Mouse (Mus musculus) left cerebral cortex, postnatal 10 days (tissue): ENCODE data around the gene Snx30. TPM values are rescaled to one million over a fixed set of nuclear protein-coding genes. Genes with fewer than 3 reads are reported as not detected.

Experiments
- DNase-seq, 2 experiments: peaks; one replicate each; pipeline ENCODE4 v3.0.0; 2021 to 2022; ENCODE audit warnings: low spot score in 2 of 2, mixed read lengths in 1 of 2; ENCODE audit errors: extremely low spot score in 1 of 2
- intact Hi-C: fragments of 180-260 bp; cut with DNase I; formaldehyde crosslinking; loops from one replicate; pipeline ENCODE4 v1.15.1; 2025
- total RNA-seq, 2 experiments: library from RNA; stranded (reverse); gene quantifications; 2 replicates each; pipeline ENCODE4 v1.2.3; 2021

The Snx30 gene
- total RNA-seq, result 10 to 100 TPM; 44.2 to 46.4 TPM

DNA sequence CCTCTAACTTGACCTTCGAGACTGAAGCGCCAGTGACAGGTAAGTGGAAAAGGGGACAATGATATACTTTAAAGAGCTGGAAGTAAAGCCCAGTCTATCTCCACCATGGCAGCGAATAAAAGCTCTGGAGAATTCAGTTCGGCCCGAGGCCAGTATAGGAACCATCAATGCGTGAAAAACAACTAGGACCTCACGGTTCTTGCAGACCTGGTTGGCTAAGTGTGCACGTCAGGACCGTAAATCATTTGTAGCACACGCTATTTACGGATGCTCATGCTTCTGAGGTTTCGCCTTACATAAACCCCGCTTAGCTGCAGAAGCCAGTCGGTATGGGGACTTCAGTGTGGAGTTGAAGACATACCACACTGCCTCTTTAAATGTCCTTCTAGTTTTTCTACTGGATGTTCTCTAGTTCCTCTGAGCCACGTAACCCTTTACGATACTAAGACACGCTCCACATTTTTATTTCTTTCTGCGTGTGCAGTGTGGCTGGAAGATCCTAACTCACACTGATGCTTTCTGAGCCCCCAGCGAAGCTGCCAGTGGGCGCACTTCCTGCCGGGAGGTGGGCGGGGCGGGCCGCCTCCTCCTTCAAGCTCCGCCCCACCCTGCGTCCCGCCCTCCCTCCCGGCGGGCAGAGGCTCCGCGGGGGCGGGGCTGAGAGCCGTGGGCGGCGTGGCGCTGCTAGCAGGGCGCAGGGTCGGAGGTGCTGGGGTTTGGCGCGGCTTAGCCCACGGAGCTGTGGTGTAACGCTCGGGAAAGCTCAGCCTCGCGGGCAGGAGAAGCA, at the start of gene Snx30:
Snx30 (plus strand) TSS at position 660 of the 787 bp plus-strand sequence.
- intact Hi-C loops, result no loop called here
- peak; percentile 84 to 94 for DNase-seq

GRCm38 (mm10) chr4:59756332-59757082, 49.1 kb upstream of the Snx30 start:
- peak; percentile 66 to 71 for DNase-seq
- intact Hi-C loops, result loop anchor here (5.0 kb wide), 1 partner anchor 129 kb away; the partner anchor contains the start of gene E130308A19Rik

- intact Hi-C loops, result loop anchor here (5.0 kb wide), 1 partner anchor 130 kb away; the partner anchor contains the start of gene E130308A19Rik
- no peak for DNase-seq
Observed at GRCm38 (mm10) chr4:59757452-59758435, 47.9 kb upstream of the Snx30 start.

- intact Hi-C loops, result no loop called here
- no peak for DNase-seq
Observed at GRCm38 (mm10) chr4:59760016-59760415, 45.6 kb upstream of the Snx30 start.

GRCm38 (mm10) chr4:59760636-59761364, 44.8 kb upstream of the Snx30 start:
- DNase-seq, result peak in 1 of 2 experiments; percentile 64
- intact Hi-C loops, result no loop called here

DNA sequence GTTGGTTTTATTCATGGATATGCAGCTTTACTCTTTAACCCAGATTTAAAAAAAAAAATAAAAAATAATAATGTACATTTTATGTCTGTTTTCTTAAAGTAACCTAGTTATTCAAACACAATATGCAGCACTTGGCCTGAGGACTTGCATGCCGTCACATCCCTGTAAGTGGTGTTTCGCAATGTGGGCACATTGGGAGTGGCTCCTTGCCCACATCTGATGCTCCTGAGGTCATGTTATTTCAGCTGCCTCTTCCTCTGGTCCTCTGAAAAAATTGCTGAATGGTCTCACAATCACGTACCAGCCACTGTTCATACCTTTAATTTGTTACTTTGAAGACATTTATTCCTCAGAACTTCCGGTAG, 44.3 kb upstream of the Snx30 start:
- DNase-seq, result no peak
- intact Hi-C loops, result no loop called here

DNA sequence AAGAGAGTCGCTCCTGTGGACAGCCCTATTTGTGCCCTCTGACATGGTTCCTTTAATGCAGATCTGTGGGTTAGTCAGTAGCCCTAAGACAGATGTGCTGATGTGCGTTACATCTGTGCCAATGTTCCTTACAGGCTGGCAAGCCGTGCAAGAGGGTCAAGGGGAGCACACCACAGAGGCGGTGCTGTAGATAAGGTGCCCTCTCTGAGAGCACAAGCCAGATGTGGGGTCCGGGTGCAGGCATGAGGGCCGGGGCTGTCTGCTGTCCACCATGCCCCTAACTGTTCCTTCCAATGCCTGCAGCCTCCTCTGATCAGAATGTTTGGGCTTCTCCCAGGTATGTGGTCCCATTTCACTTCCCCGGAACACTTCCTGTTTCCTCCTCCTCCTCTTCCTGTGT, 40.7 kb upstream of the Snx30 start:
- intact Hi-C loops, result no loop called here
- no peak for DNase-seq

GRCm38 (mm10) chr4:59765385-59766005, 40.1 kb upstream of the Snx30 start:
- intact Hi-C loops, result no loop called here
- no peak for DNase-seq

- intact Hi-C loops, result no loop called here
- DNase-seq, result no peak
Observed at GRCm38 (mm10) chr4:59767717-59768116, 37.9 kb upstream of the Snx30 start.

DNA sequence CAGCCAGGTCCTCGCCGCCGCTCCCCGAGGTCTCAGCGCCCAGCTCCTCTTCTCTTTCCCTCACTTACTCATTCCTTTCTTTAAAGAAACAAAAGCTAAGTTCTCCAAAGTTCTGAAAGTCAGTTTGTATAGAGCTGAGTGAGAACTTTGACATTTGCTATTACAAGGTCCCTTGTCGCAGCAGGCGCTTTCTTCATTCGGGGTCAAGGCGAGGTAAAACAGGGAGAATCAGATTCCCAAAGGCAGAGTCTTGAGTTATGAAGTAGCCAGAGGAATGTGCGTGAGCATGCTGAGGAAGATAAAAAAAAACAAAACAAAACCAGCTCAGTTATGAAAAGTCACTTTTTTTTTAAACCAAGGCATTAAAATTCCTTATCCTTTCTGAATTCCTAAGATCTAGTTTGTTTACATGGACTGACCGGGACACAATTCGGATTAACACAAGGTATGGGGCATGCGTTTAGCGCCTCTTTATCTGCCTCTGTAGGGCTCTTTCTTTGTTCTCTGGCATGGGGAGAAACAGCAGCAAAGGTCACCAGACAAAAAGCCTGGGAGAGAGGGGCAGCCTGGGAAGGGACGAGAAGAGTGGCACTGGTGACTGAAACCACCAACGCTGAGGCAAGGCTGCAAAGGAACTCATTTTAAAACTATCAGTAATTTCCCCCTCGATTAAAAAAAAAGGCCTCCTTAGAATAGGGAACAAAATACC, 33.3 kb upstream of the Snx30 start:
- intact Hi-C loops, result no loop called here
- no peak for DNase-seq

DNA sequence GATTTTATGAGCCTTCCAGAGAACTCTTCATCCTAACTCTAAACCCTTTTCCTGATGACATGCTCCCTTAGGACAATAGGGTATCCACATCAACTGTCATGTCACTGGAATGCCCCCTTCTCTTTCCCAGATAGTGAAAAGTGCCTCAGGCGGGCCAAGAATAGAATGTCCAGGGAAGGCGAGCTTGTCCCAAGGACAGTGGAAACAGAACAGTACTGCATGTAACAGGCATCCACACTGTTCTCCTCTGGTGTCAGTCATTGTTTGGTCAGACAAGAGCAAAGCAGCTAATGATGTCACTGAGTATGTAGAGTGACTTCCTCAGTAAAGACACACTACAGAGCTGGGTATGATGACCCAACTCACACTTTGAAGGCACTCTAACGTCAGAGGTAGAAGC, 27.8 kb upstream of the Snx30 start:
- intact Hi-C loops, result loop anchor here (5.0 kb wide), 1 partner anchor 151 kb away; the partner anchor contains the start of gene E130308A19Rik
- no peak for DNase-seq

GRCm38 (mm10) chr4:59780568-59780967, 25.1 kb upstream of the Snx30 start:
- DNase-seq, result no peak
- intact Hi-C loops, result loop anchor here (10.0 kb wide), 1 partner anchor 396 kb away; no protein-coding TSS in a partner anchor

- intact Hi-C loops, result loop anchor here (10.0 kb wide), 1 partner anchor 398 kb away; no protein-coding TSS in a partner anchor
- DNase-seq, result no peak
Observed at GRCm38 (mm10) chr4:59782853-59783684, 22.6 kb upstream of the Snx30 start.

- peak; percentile 96 to 97 for DNase-seq
Observed at GRCm38 (mm10) chr4:59783685-59784279, 21.9 kb upstream of the Snx30 start.

GRCm38 (mm10) chr4:59785412-59785811, 20.2 kb upstream of the Snx30 start:
- intact Hi-C loops, result loop anchor here (2.0 to 10.0 kb wide), 3 partner anchors 67 to 401 kb away; no protein-coding TSS in a partner anchor
- DNase-seq, result no peak

More at GRCm38 (mm10) chr4:59783685-59784279, 21.9 kb upstream of the Snx30 start:
- intact Hi-C loops, result loop anchor here (2.0 to 10.0 kb wide), 2 partner anchors 145 to 399 kb away; no protein-coding TSS in a partner anchor
